Mouse (Mus musculus): ENCODE measurements at regions not wholly inside any gene's neighbourhood (a gene's known extent, or its start where the extent isn't known, plus 50 kb on each side); places are given as distances from the start of the nearest gene placed in this dataset.

DNA sequence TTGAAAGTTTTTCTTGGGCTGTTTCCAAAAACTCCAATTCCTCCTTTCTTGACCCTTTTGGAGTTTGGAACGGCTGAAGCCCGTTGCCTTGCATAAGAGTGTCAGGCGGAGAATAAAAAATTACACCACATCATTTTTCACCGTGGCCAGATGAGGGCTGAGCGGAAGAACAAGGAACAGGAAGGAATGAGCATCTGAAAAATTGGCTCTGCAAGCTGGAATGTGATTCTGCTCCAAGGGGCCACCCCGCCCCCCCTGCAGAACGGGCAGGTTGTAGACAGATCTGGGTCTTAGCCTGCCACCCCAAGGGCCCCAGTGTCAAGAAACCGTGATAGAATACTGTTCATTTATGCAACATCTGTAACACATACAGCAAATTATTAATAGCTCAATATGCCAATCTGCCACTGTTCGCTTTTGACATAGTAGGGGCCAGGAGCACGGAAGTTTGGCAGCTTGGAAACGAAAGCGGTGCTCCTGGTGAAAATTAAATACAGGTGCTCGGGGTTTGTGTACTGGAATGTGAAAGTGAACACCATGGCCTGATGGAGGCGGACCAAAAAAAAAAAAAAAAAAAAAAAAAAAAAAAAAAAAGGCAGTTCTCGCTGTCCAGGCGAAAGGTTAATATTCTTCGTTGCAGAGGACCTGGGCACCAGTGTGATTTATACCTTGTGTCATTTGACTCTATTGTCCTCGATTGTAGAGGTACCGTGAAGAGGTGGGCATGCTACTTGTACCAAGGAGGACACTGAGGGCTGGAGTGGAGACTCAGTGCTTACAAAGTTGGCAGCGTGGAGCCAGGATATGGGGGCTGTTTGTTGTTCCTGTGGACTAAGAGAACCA lies 487.9 kb upstream of the Mgmt start:
- no peaks in the 10 kb centered on the region for H3K36me3 ChIP-seq
- peaks cover 6% of the 10 kb centered on the region; the same call in 1 of the 2 replicates for H3K27me3 ChIP-seq (ENCODE audit: low read depth, poor library complexity, severe bottlenecking)
- no peaks in the 10 kb centered on the region for H3K9me3 ChIP-seq (replicated peaks)
- H3K27ac ChIP-seq, result peak overlapping the region; percentile 78
- DNase-seq (ENCODE audit: low spot score), result peak; percentile 78
- H3K4me1 ChIP-seq, result peaks cover 47% of the 10 kb centered on the region
- 35% methylated on average over 20 of the region's 20 CpGs for WGBS
- H3K4me3 ChIP-seq, result peak overlapping the region; percentile 33

DNA sequence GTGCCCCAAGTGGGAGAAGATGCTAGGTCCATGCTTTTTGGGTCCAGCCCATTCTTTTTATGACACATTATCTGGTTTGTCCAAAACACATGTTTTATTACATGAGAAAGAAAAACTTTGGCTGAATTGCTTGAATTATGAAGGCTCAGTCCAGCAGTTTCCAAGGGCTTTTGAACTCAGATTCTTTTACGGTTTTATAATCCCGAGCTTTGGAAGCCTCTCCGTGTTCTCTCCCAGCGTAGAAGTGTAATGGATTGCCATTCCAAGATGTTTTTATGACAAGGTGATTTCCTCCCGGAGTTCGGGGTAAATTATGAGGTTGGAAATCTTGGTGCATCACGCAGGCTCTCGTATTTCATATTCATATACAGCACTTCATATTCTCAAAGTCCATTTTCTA lies 479.6 kb upstream of the Mgmt start:
- no peaks in the 10 kb centered on the region for H3K36me3 ChIP-seq
- no peaks in the 10 kb centered on the region for H3K9me3 ChIP-seq (replicated peaks)
- H3K27me3 ChIP-seq (ENCODE audit: low read depth, poor library complexity, severe bottlenecking), result peaks cover 4% of the 10 kb centered on the region; the same call in 1 of the 2 replicates
- H3K4me3 ChIP-seq, result no peak overlapping the region
- WGBS, result 82% methylated on average over 8 of the region's 8 CpGs
- DNase-seq (ENCODE audit: low spot score), result no peak
- peaks cover 24% of the 10 kb centered on the region for H3K4me1 ChIP-seq
- no peak overlapping the region for H3K27ac ChIP-seq

DNA sequence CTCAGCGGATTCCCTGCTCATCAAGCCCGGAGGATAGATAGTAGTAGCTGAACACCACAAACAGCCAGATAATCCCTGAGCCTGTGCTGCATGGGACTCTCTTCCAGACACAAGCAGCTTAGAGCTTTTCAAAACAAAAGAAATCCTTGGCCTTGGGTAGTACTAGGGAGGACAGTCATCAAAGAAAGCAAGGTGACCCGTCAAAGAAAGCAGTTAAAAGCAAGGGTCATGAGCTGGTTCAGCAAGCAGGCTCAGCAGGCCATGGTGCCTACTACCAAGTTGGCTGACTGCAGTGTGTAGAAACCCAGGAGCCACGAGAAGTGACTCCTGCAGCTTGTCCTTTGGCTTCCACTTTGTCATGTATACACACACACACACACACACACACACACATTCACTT lies 477.1 kb upstream of the Mgmt start:
- Histone ChIP-seq H3K27ac (peak overlapping the region; percentile 20; the same call in 1 of the 2 replicates), H3K4me1 (peaks cover 28% of the 10 kb centered on the region), H3K4me3 (no peak overlapping the region), H3K27me3 (ENCODE audit: low read depth, poor library complexity, severe bottlenecking) (peaks cover 15% of the 10 kb centered on the region; the same call in 1 of the 2 replicates), H3K36me3 (no peaks in the 10 kb centered on the region), H3K9me3 (replicated peaks) (no peaks in the 10 kb centered on the region)
- WGBS, result 75% methylated on average over 4 of the region's 4 CpGs
- DNase-seq (ENCODE audit: low spot score), result no peak

DNA sequence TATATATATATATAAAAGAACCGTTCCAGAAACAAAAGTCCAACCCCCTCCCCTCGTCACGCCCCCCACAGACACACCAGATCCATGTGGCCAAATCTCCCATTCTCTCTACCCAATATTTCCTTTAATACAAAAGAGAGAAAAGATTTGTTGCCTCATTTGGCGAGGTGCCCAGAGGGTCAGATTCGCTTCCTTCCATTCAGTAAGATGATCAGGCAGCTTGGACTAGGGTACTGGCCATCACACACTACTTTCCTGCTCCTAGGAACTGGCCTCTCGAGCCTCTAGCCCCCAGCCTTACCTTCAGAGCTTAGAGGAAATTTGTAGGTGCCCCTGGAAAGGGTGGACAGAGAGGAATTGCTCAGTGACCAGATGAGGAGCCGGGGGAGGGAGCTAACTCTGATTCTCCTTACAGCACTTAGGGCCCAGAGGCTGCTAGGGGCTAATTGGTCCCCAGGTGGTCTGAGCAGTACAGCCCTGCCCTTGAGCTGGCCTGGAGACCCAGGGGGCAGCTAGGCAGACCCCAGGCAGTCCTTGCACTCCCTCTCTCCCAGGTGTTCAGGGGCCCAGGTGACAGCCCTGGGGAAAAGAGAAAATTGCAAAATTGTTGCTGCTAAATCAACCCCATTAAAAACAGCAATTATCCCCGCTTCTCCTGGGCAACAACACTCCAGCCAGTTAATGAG lies 470.4 kb upstream of the Mgmt start:
- peaks cover 19% of the 10 kb centered on the region for H3K4me1 ChIP-seq
- peak overlapping the region; percentile 63 for H3K27ac ChIP-seq
- WGBS, result 65% methylated on average over 8 of the region's 8 CpGs
- no peaks in the 10 kb centered on the region for H3K9me3 ChIP-seq (replicated peaks)
- H3K36me3 ChIP-seq, result no peaks in the 10 kb centered on the region
- no peak overlapping the region for H3K4me3 ChIP-seq
- peak; percentile 41 for DNase-seq (ENCODE audit: low spot score)
- H3K27me3 ChIP-seq (ENCODE audit: low read depth, poor library complexity, severe bottlenecking), result peaks cover 15% of the 10 kb centered on the region; the same call in 1 of the 2 replicates

DNA sequence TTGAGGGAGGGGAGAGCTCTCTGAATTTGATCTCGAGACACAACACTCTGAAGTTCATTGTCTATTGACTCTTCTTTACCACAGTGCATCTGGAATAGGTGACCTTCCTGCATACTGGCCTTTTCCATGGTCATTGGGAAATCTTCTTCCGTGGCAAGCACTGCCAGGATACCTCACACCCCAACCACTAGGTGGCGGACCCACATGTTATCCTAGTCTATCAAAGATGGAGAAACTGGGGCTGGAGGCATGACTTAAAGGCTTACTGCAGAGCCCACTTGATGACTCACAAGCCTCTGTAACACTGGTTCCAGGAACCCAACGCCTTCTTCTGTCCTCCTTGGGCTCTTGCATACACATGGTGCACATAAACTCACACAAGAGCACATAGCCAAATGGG lies 467.2 kb upstream of the Mgmt start:
- Histone ChIP-seq H3K4me3 (no peak overlapping the region), H3K9me3 (replicated peaks) (no peaks in the 10 kb centered on the region), H3K4me1 (peaks cover 42% of the 10 kb centered on the region), H3K27me3 (ENCODE audit: low read depth, poor library complexity, severe bottlenecking) (0 out of 2 replicates have a peak, but pooled peaks cover under 1% of the 10 kb centered on the region), H3K27ac (no peak overlapping the region), H3K36me3 (no peaks in the 10 kb centered on the region)
- 66% methylated on average over 4 of the region's 4 CpGs for WGBS
- no peak for DNase-seq (ENCODE audit: low spot score)

DNA sequence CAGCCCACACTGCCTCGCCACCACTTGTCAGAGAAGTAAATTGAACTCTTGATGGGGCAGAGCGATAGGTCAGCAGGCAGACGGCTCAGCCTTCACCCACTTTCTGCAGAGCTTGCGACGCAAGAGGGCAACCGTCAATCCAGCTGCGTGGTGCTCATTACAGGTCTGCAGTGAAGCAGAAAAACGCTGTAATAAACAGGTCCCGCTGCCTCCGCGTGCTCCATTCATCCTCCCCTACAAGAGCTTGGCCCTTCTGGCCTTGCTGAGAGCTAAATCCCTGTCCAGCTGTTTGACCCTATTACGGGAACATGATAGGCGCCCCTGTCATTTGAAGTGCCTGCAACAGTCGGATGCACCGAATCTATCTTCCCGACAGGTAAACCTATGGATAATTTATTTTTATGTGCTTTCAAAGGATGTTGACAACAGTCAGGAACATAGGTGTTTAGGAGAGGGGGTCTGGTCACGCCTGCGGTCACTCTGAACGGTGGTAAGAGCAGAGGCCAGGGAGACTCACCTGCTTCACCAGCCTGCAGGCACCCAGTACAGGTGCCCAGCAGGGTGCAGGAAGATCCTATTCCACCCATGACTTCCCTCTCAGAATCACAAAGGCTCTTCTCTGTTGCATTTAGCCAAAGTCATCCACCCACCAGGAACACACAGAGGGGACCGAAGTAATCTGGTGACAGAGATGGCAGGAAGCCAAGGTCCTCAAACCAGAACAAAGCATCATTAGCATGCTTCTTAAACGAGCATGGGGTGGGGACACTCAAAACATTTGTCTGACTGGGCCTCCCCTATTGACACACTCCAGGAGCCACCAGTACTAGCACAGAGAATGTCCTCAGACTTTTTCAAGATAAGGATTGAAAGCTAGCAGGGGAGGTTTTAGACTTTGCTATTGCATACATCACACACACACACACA lies 464.1 kb upstream of the Mgmt start:
- no peaks in the 10 kb centered on the region for H3K36me3 ChIP-seq
- H3K27me3 ChIP-seq (ENCODE audit: low read depth, poor library complexity, severe bottlenecking), result peaks cover 17% of the 10 kb centered on the region
- peak; percentile 52 for DNase-seq (ENCODE audit: low spot score)
- H3K9me3 ChIP-seq (replicated peaks), result no peaks in the 10 kb centered on the region
- peak overlapping the region; percentile 64 for H3K27ac ChIP-seq
- 55% methylated on average over 21 of the region's 21 CpGs for WGBS
- H3K4me1 ChIP-seq, result peaks cover 42% of the 10 kb centered on the region
- no peak overlapping the region for H3K4me3 ChIP-seq

DNA sequence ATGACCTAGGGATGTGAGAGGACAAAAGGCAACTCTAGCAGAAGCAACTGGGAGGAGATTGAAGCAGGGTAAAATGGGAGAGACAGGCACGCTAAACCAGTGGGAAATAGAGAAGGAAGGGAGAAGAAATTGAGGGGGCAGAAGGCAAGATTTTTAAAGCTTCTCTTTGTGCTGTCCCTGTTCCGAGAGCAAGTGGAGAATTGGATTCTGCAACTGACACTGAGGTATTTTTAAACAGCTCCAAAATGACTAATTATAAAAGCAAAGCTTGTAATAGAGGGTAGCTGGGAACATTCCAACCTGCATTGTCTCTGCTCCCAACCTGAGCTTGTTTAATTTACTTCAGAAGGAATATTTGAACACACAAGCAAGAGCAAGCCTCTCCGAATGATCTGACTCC lies 460.7 kb upstream of the Mgmt start:
- Histone ChIP-seq H3K4me3 (no peak overlapping the region), H3K36me3 (no peaks in the 10 kb centered on the region), H3K9me3 (replicated peaks) (no peaks in the 10 kb centered on the region), H3K4me1 (peaks cover 45% of the 10 kb centered on the region), H3K27me3 (ENCODE audit: low read depth, poor library complexity, severe bottlenecking) (peaks cover 17% of the 10 kb centered on the region), H3K27ac (peak overlapping the region; percentile 36; the same call in 1 of the 2 replicates)
- no peak for DNase-seq (ENCODE audit: low spot score)
- 83% methylated on average over 3 of the region's 3 CpGs for WGBS

DNA sequence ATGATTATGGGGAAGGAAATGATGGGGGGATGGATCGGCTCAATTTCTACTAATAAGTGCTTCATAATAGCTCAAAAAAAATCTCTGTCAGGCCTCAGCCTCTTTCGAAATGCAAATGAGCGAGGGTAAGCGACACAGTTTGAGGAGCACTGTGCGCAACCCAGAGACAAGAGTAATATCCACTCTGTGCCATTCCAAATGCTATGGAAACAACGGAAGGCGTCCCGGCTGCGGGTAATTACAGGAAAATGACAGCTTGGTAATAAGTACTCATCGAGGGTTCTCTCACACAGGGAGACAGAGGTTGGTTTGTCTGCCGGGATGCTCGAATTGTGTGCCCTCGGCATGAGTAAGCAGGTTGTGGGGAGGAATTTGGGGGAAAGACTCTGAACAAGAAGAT lies 459.9 kb upstream of the Mgmt start:
- Histone ChIP-seq H3K27ac (no peak overlapping the region), H3K4me3 (no peak overlapping the region), H3K9me3 (replicated peaks) (no peaks in the 10 kb centered on the region), H3K36me3 (no peaks in the 10 kb centered on the region), H3K4me1 (peaks cover 44% of the 10 kb centered on the region), H3K27me3 (ENCODE audit: low read depth, poor library complexity, severe bottlenecking) (peaks cover 17% of the 10 kb centered on the region)
- no peak for DNase-seq (ENCODE audit: low spot score)
- WGBS, result 92% methylated on average over 13 of the region's 13 CpGs

DNA sequence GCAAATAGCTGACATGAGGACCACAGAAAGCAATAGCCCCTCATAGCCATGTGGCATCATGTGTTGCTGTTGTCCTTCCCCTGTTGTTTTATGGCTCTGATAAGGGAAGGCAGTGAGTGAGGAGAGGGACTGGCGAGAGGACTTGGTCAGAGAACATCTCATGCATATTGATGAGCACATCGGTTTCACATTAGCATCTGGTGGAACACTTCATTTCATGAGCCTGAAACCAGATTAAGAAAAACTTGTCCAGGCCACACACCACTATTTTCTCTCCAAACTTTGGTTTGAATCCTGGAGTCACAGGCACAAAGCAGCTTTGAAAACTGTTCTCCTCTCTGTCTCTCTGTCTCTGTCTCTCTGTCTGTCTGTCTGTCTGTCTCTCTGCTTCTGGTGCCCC lies 451.0 kb upstream of the Mgmt start:
- 80% methylated on average over 2 of the region's 2 CpGs for WGBS
- Histone ChIP-seq H3K4me1 (no peaks in the 10 kb centered on the region), H3K27me3 (ENCODE audit: low read depth, poor library complexity, severe bottlenecking) (no peaks in the 10 kb centered on the region), H3K4me3 (no peak overlapping the region), H3K9me3 (replicated peaks) (no peaks in the 10 kb centered on the region), H3K27ac (no peak overlapping the region), H3K36me3 (no peaks in the 10 kb centered on the region)
- DNase-seq (ENCODE audit: low spot score), result no peak

DNA sequence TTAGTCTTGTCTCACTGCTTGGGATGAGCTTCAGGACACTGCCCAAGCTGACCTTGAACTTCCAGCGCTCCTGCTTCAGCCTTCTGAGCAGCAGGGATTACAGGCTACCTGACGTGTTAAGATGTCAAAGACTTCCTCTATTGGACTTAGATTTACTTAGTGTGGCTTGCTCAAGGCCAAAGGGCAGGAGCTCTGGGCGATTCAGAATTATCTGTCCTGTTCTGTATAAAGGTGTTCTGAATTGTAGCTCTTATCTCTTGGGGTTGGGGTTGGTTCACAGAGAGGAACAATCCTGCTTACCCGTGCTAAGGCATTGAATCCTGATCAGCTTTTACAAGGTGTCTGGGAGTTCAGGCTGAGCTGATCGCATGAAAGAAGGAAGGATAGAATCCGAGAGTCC lies 449.3 kb upstream of the Mgmt start:
- Histone ChIP-seq H3K36me3 (no peaks in the 10 kb centered on the region), H3K4me3 (no peak overlapping the region), H3K4me1 (0 out of 2 replicates have a peak, but pooled peaks cover 3% of the 10 kb centered on the region), H3K9me3 (replicated peaks) (no peaks in the 10 kb centered on the region), H3K27me3 (ENCODE audit: low read depth, poor library complexity, severe bottlenecking) (no peaks in the 10 kb centered on the region), H3K27ac (no peak overlapping the region)
- 73% methylated on average over 6 of the region's 6 CpGs for WGBS
- no peak for DNase-seq (ENCODE audit: low spot score)

DNA sequence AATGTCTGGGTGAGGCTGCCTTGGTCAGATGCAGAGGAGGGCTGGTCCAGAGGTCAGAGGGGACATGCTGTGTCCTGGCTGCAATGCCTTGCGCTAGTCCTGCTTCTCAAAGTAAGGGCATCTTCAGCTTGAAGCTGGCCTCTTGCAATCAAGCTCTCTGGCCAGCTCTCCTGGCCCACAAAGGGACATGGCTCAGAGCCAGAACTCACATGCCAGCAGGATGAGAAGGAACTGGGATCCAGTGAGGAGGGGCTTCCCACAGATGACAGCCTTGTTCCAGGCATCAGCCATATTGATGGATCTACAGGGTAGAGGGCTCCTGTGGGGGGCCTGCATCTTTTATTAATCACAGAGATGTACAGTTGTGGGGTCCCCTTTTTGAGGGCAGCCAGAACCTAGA lies 445.1 kb upstream of the Mgmt start:
- H3K36me3 ChIP-seq, result no peaks in the 10 kb centered on the region
- no peak overlapping the region for H3K4me3 ChIP-seq
- peaks cover 16% of the 10 kb centered on the region; the same call in 1 of the 2 replicates for H3K4me1 ChIP-seq
- H3K27me3 ChIP-seq (ENCODE audit: low read depth, poor library complexity, severe bottlenecking), result 0 out of 2 replicates have a peak, but pooled peaks cover 9% of the 10 kb centered on the region
- H3K27ac ChIP-seq, result no peak overlapping the region
- WGBS, result 100% methylated on average over 1 of the region's 1 CpGs
- DNase-seq (ENCODE audit: low spot score), result no peak
- no peaks in the 10 kb centered on the region for H3K9me3 ChIP-seq (replicated peaks)

DNA sequence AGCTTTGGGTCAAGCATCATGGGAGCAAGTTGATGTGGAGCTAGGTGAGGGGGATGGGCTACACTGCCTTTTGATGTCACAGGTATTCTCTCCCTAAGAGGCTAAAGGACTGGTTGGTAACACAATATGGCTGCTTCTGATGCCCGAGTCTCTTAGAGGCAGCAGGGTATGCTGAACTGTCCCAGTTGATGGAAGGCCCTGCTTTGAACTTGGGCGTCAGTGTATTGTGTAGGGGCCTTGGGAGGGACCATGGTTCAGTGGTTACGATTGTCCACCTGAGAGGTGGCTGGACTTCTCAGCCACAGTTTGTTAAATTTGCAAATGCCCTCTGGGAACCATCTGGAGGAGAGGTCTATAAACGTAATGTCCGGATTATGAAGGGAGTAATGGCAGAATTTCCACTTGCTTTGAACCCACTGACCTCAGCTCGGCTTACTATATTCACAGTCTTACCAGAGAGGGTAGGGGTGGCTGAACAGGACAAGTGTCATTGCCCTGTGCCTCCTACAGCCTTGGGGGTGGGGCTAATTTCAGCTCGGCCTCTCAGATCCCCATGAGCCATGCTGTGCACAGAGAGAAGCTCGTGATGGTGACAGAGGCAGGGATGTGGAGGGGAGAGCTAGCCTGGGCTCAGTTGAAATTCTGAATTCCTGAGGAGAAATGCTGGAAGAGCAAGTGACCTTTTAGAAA lies 442.6 kb upstream of the Mgmt start:
- Histone ChIP-seq H3K36me3 (no peaks in the 10 kb centered on the region), H3K4me1 (peaks cover 38% of the 10 kb centered on the region), H3K4me3 (no peak overlapping the region), H3K27ac (no peak overlapping the region), H3K27me3 (ENCODE audit: low read depth, poor library complexity, severe bottlenecking) (peaks cover 27% of the 10 kb centered on the region; the same call in 1 of the 2 replicates), H3K9me3 (replicated peaks) (no peaks in the 10 kb centered on the region)
- WGBS, result 74% methylated on average over 8 of the region's 8 CpGs
- no peak for DNase-seq (ENCODE audit: low spot score)

Measured in limb, embryonic 10.5 days (tissue).